Mouse (Mus musculus): ENCODE data around the gene 1810010H24Rik. TPM values are rescaled to one million over a fixed set of nuclear protein-coding genes. Genes with fewer than 3 reads are reported as not detected.
"Not testable (repeated sequence)": the region's sequence is repeated elsewhere in the genome, so short reads cannot be mapped to it uniquely, and the experiment has no call there.

The 1810010H24Rik gene
- polyA plus RNA-seq (2015; fragmentation: Nextera tagmentation; extraction: Ambion mirVana), result 1.9 and 2.5 TPM in 2 replicates

- no peak for ATAC-seq
- peak within 1 kb of the TSS; percentile 53 for H3K4me3 ChIP-seq (ENCODE audit: low read length)
- no peaks in the 10 kb centered on the region for H3K9me3 ChIP-seq (ENCODE audit: control insufficient read depth, low read length)
- peaks cover 41% of the 10 kb centered on the region for H3K4me1 ChIP-seq (ENCODE audit: control insufficient read depth, insufficient read depth, low read length)
- no peaks in the 10 kb centered on the region for H3K27me3 ChIP-seq (replicated peaks; ENCODE audit: control insufficient read depth, insufficient read depth, low read length)
- 0 out of 2 replicates have a peak within 1 kb of the TSS, but pooled peaks have one; percentile 29 for H3K27ac ChIP-seq (ENCODE audit: low read length)
- peak within 1 kb of the TSS; percentile 77 for H3K4me2 ChIP-seq (ENCODE audit: low read depth, low read length)
- no peaks in the 10 kb centered on the region for H3K36me3 ChIP-seq (ENCODE audit: control insufficient read depth, insufficient read depth, low read length)
- H3K9ac ChIP-seq (ENCODE audit: low read depth, low read length), result peak within 1 kb of the TSS; percentile 66
- 1% methylated on average over 45 of the region's 45 CpGs for WGBS
Observed at GRCm38 (mm10) chr11:107025411-107026321, at the start of gene 1810010H24Rik. TSS of gene 1810010H24Rik (plus strand) at chr11:107025681.

DNA sequence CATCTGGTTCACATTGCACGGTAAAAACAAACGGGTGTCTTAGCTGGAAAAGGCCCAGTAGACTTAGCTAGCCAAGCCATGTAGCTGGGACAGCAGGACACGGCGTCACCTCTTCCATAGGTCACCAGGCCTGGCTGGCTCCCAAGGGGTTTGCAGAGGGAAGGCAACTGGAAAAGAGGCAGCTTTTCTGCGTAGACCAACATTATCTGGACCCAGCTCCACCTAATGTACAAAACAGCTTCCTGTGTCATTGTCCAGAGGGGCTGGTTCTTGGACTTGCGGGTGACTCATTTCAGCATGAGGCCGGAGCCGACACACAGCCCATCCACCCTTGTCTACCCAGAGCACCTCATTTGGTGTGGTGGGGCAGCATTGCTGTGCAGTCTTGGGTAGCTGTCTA lies 49.3 kb upstream of the 1810010H24Rik start:
- Histone ChIP-seq H3K9me3 (ENCODE audit: control insufficient read depth, low read length) (no peaks in the 10 kb centered on the region), H3K27ac (ENCODE audit: low read length) (no peak overlapping the region), H3K4me1 (ENCODE audit: control insufficient read depth, insufficient read depth, low read length) (no peaks in the 10 kb centered on the region), H3K4me2 (ENCODE audit: low read depth, low read length) (no peak overlapping the region), H3K27me3 (replicated peaks; ENCODE audit: control insufficient read depth, insufficient read depth, low read length) (no peaks in the 10 kb centered on the region), H3K9ac (ENCODE audit: low read depth, low read length) (no peak overlapping the region), H3K4me3 (ENCODE audit: low read length) (no peak overlapping the region), H3K36me3 (ENCODE audit: control insufficient read depth, insufficient read depth, low read length) (no peaks in the 10 kb centered on the region)
- no peak for ATAC-seq
- WGBS, result 86% methylated on average over 8 of the region's 8 CpGs

DNA sequence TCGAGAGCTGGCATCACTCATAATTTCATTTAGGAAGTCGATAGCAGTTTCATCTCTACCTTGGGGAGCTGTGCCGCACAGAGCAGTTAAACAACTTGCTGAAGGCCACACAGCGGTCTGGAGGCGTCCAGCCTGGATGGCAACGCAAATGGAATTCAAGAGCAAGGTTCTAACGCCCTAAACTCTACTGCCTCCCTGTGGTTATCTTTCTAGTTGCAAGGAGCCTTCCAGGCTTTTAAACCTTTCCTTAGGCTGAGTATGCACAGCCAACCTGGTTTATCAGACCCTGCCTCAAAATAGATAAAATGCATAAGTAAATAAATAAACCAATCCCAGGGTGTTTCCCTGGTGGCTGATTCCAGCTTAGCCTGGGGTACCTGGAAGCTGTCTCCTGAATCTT lies 45.0 kb upstream of the 1810010H24Rik start:
- peaks cover 3% of the 10 kb centered on the region; the same call in 1 of the 2 replicates for H3K4me1 ChIP-seq (ENCODE audit: control insufficient read depth, insufficient read depth, low read length)
- no peaks in the 10 kb centered on the region for H3K36me3 ChIP-seq (ENCODE audit: control insufficient read depth, insufficient read depth, low read length)
- no peak overlapping the region for H3K4me3 ChIP-seq (ENCODE audit: low read length)
- H3K27ac ChIP-seq (ENCODE audit: low read length), result no peak overlapping the region
- peak; percentile 43; the same call in 1 of the 2 replicates for ATAC-seq
- WGBS, result 21% methylated on average over 7 of the region's 7 CpGs
- no peak overlapping the region for H3K4me2 ChIP-seq (ENCODE audit: low read depth, low read length)
- H3K9me3 ChIP-seq (ENCODE audit: control insufficient read depth, low read length), result no peaks in the 10 kb centered on the region
- H3K9ac ChIP-seq (ENCODE audit: low read depth, low read length), result no peak overlapping the region
- H3K27me3 ChIP-seq (replicated peaks; ENCODE audit: control insufficient read depth, insufficient read depth, low read length), result no peaks in the 10 kb centered on the region

DNA sequence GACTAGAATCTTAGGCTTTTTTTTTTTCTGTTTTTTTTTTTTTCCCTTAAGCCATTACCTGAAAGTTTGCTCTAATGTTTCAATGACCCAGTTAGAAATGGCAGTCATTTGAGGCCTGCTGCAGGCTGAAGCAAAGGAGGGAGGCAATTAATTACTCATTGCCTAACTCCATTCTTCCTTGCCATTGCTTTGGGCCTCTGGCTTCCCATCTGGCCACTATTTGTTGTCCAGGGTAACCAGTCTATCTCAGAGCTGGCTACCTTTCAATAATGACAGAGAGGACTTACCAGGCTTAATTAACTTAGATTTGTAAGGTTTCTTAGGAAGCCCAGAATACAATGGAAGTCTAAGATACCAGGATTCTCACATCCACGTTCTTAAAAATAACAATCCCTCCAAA lies 43.7 kb upstream of the 1810010H24Rik start:
- no peaks in the 10 kb centered on the region for H3K27me3 ChIP-seq (replicated peaks; ENCODE audit: control insufficient read depth, insufficient read depth, low read length)
- no peak overlapping the region for H3K4me3 ChIP-seq (ENCODE audit: low read length)
- H3K4me2 ChIP-seq (ENCODE audit: low read depth, low read length), result no peak overlapping the region
- H3K9me3 ChIP-seq (ENCODE audit: control insufficient read depth, low read length), result no peaks in the 10 kb centered on the region
- H3K36me3 ChIP-seq (ENCODE audit: control insufficient read depth, insufficient read depth, low read length), result no peaks in the 10 kb centered on the region
- peaks cover 3% of the 10 kb centered on the region; the same call in 1 of the 2 replicates for H3K4me1 ChIP-seq (ENCODE audit: control insufficient read depth, insufficient read depth, low read length)
- peak overlapping the region; percentile 35; the same call in 1 of the 2 replicates for H3K27ac ChIP-seq (ENCODE audit: low read length)
- no peak overlapping the region for H3K9ac ChIP-seq (ENCODE audit: low read depth, low read length)
- ATAC-seq, result no peak
- 54% methylated on average over 1 of the region's 1 CpGs for WGBS

DNA sequence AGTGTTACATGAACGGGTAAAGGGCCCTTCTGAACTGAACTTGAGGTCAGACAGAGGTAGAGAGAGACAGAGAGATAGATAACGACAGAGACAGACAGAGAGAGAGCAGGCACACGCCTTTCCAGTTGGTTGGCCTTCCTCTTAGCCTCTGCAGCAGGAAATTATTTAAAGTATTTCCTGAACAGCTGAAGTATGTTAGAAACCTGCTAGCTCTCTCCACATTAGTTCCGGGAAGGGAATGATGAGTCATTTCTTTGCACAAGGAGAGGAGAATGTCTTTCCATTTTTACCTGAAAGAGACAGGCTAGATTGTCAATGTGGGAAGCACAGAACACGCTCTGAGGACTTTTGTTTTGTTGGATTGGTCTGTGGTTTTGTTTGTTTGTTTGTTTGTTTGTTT lies 43.1 kb upstream of the 1810010H24Rik start:
- 30% methylated on average over 5 of the region's 5 CpGs for WGBS
- H3K36me3 ChIP-seq (ENCODE audit: control insufficient read depth, insufficient read depth, low read length), result no peaks in the 10 kb centered on the region
- no peak overlapping the region for H3K9ac ChIP-seq (ENCODE audit: low read depth, low read length)
- H3K4me3 ChIP-seq (ENCODE audit: low read length), result no peak overlapping the region
- H3K4me2 ChIP-seq (ENCODE audit: low read depth, low read length), result no peak overlapping the region
- H3K27me3 ChIP-seq (replicated peaks; ENCODE audit: control insufficient read depth, insufficient read depth, low read length), result no peaks in the 10 kb centered on the region
- H3K4me1 ChIP-seq (ENCODE audit: control insufficient read depth, insufficient read depth, low read length), result peaks cover 3% of the 10 kb centered on the region; the same call in 1 of the 2 replicates
- peak overlapping the region; percentile 35; the same call in 1 of the 2 replicates for H3K27ac ChIP-seq (ENCODE audit: low read length)
- H3K9me3 ChIP-seq (ENCODE audit: control insufficient read depth, low read length), result no peaks in the 10 kb centered on the region
- peak; percentile 64 for ATAC-seq

- not testable (repeated sequence) for H3K27ac ChIP-seq (ENCODE audit: low read length); H3K4me2 ChIP-seq (ENCODE audit: low read depth, low read length); H3K36me3 ChIP-seq (ENCODE audit: control insufficient read depth, insufficient read depth, low read length); H3K4me1 ChIP-seq (ENCODE audit: control insufficient read depth, insufficient read depth, low read length); H3K9ac ChIP-seq (ENCODE audit: low read depth, low read length); H3K9me3 ChIP-seq (ENCODE audit: control insufficient read depth, low read length); H3K4me3 ChIP-seq (ENCODE audit: low read length); H3K27me3 ChIP-seq (replicated peaks; ENCODE audit: control insufficient read depth, insufficient read depth, low read length)
- ATAC-seq, result peak; percentile 49; the same call in 1 of the 2 replicates
- WGBS, result 80% methylated on average over 9 of the region's 9 CpGs
Observed at GRCm38 (mm10) chr11:106985979-106986604, 39.4 kb upstream of the 1810010H24Rik start.

GRCm38 (mm10) chr11:106987384-106987783 lies 38.1 kb upstream of the 1810010H24Rik start:
- no peaks in the 10 kb centered on the region for H3K27me3 ChIP-seq (replicated peaks; ENCODE audit: control insufficient read depth, insufficient read depth, low read length)
- H3K9ac ChIP-seq (ENCODE audit: low read depth, low read length), result no peak overlapping the region
- H3K9me3 ChIP-seq (ENCODE audit: control insufficient read depth, low read length), result no peaks in the 10 kb centered on the region
- ATAC-seq, result no peak
- 78% methylated on average over 2 of the region's 2 CpGs for WGBS
- no peaks in the 10 kb centered on the region for H3K4me1 ChIP-seq (ENCODE audit: control insufficient read depth, insufficient read depth, low read length)
- H3K4me2 ChIP-seq (ENCODE audit: low read depth, low read length), result no peak overlapping the region
- peaks cover 13% of the 10 kb centered on the region; the same call in 1 of the 2 replicates for H3K36me3 ChIP-seq (ENCODE audit: control insufficient read depth, insufficient read depth, low read length)
- no peak overlapping the region for H3K4me3 ChIP-seq (ENCODE audit: low read length)
- H3K27ac ChIP-seq (ENCODE audit: low read length), result no peak overlapping the region

DNA sequence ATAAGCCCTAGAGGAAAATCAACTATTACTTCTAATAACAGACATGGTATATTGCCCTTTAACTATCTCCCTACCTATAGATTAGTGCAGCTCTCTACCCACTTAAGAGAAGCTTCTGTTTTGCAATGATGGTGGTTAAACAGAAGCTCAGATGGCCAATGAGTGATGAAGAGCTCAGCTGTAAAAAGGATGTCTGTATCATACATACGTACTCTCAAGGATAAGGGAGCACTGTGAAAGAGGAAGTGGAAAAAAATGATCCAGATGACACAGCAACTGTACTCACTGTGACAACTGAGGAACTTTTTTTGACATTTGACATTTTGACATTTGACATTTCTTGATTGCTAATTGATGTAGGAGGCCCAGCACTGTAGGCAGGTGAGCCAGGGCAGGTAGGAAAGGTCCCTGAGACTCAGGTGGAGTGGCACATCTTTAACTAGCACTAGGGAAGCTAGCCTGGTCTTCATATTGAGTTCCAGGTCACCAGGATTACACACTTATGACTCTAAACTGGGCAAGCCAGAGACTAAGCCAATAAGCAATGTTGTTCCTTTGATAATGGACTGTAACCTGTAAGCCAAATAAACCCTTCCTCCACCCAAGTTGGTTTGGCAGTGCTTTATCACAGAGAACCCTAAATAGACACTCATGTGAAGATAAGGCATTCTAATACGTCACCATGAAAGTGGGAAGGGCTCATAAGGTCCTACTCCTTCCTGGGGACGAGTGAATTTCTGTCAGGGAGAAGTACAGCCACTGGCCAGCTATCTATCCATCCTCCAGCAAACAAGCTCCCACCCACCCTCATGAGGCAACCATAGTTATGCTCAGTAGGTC lies 31.0 kb upstream of the 1810010H24Rik start:
- Histone ChIP-seq H3K4me2 (ENCODE audit: low read depth, low read length) (no peak overlapping the region), H3K36me3 (ENCODE audit: control insufficient read depth, insufficient read depth, low read length) (peaks cover 10% of the 10 kb centered on the region; the same call in 1 of the 2 replicates), H3K9me3 (ENCODE audit: control insufficient read depth, low read length) (no peaks in the 10 kb centered on the region), H3K27ac (ENCODE audit: low read length) (no peak overlapping the region), H3K9ac (ENCODE audit: low read depth, low read length) (no peak overlapping the region), H3K4me1 (ENCODE audit: control insufficient read depth, insufficient read depth, low read length) (peaks cover 17% of the 10 kb centered on the region), H3K27me3 (replicated peaks; ENCODE audit: control insufficient read depth, insufficient read depth, low read length) (no peaks in the 10 kb centered on the region), H3K4me3 (ENCODE audit: low read length) (no peak overlapping the region)
- ATAC-seq, result 0 out of 2 replicates have a peak, but pooled peaks have one; percentile 6
- 47% methylated on average over 3 of the region's 3 CpGs for WGBS
